Mouse (Mus musculus) CH12.LX (cell line): ENCODE measurements at regions not wholly inside any gene's neighbourhood (a gene's known extent, or its start where the extent isn't known, plus 50 kb on each side); places are given as distances from the start of the nearest gene placed in this dataset.

Source experiments
- DNase-seq: peaks from one replicate; pipeline ENCODE4 v3.0.0-alpha.2; 2013; ENCODE audit errors: extremely low read depth
- H3K27ac ChIP-seq: 2 replicates; pipeline ENCODE4 v1.5.1; 2012; ENCODE audit warnings: low read depth, mild to moderate bottlenecking, control low read depth, moderate library complexity; ENCODE audit not compliant: insufficient read depth
- H3K27me3 ChIP-seq: replicated peaks from 2 replicates; pipeline ENCODE3; 2012; ENCODE audit warnings: inconsistent platforms
- H3K36me3 ChIP-seq, 2 experiments: replicated peaks in 1 of 2; 2 replicates each; pipeline versions ENCODE3 to v1.6.1; 2012; ENCODE audit warnings: inconsistent platforms in 1 of 2, low read length in 1 of 2, mild to moderate bottlenecking in 1 of 2, mixed read lengths in 1 of 2, moderate library complexity in 1 of 2; ENCODE audit not compliant: control insufficient read depth in 1 of 2, insufficient read depth in 1 of 2
- H3K4me1 ChIP-seq, 2 experiments: 2 replicates each; pipeline ENCODE4 v1.6.1; 2012; ENCODE audit warnings: inconsistent platforms in 1 of 2, moderate library complexity in 1 of 2; ENCODE audit not compliant: insufficient read depth in 2 of 2, control insufficient read depth in 1 of 2
- H3K4me2 ChIP-seq: 2 replicates; pipeline ENCODE4 v1.6.1; 2012; ENCODE audit warnings: low read depth, mild to moderate bottlenecking, control low read depth; ENCODE audit not compliant: poor library complexity, insufficient read depth, severe bottlenecking
- H3K4me3 ChIP-seq, 3 experiments: fragments of 150-350 bp in 1 of 3; sonication (generic) in 1 of 3; replicated peaks in 1 of 3; 2 replicates each; pipeline versions ENCODE3 to v1.5.1; 2011 to 2012; ENCODE audit warnings: low read depth in 2 of 3, low read length in 2 of 3, mild to moderate bottlenecking in 2 of 3, moderate library complexity in 2 of 3, control low read depth in 1 of 3, improper control_type of control experiment in 1 of 3, inconsistent platforms in 1 of 3, mixed read lengths in 1 of 3; ENCODE audit not compliant: poor library complexity in 1 of 3
- H3K79me2 ChIP-seq: replicated peaks from 2 replicates; pipeline ENCODE4 v1.6.1; 2012; ENCODE audit warnings: mild to moderate bottlenecking, moderate library complexity; ENCODE audit not compliant: control insufficient read depth, poor library complexity, insufficient read depth, severe bottlenecking; ENCODE audit errors: extremely low read depth
- H3K9ac ChIP-seq: 2 replicates; pipeline ENCODE4 v1.6.1; 2012; ENCODE audit warnings: low read depth, mild to moderate bottlenecking, control low read depth, moderate library complexity; ENCODE audit not compliant: insufficient read depth
- H3K9me3 ChIP-seq: replicated peaks from 2 replicates; pipeline ENCODE3; 2012; ENCODE audit warnings: low read length, inconsistent platforms, mixed read lengths
- HCFC1 ChIP-seq: IDR thresholded peaks from 2 replicates; pipeline ENCODE4 v1.6.1; 2012; ENCODE audit warnings: low read depth, mild to moderate bottlenecking, inconsistent platforms, low read length, improper control_type of control experiment
- IRF4 ChIP-seq: IDR thresholded peaks from 2 replicates; pipeline ENCODE4 v1.6.1; 2014; ENCODE audit warnings: low read depth, mild to moderate bottlenecking, inconsistent platforms, low read length, improper control_type of control experiment
- MAFK ChIP-seq: IDR thresholded peaks from 2 replicates; pipeline ENCODE4 v1.6.1; 2011; ENCODE audit warnings: low read length, improper control_type of control experiment; ENCODE audit not compliant: insufficient replicate concordance
- MXI1 ChIP-seq: IDR thresholded peaks from 2 replicates; pipeline ENCODE4 v1.6.1; 2011; ENCODE audit warnings: mild to moderate bottlenecking, low read depth, low read length, improper control_type of control experiment
- NELFE ChIP-seq: IDR thresholded peaks from 2 replicates; pipeline ENCODE4 v1.6.1; 2011; ENCODE audit warnings: low read depth, low read length, improper control_type of control experiment
- NRF1 ChIP-seq: IDR thresholded peaks from 2 replicates; pipeline ENCODE4 v1.6.1; 2014; ENCODE audit warnings: low read depth, mild to moderate bottlenecking, inconsistent platforms, low read length, improper control_type of control experiment, moderate library complexity
- POLR2A ChIP-seq: IDR thresholded peaks from 2 replicates; pipeline ENCODE4 v1.6.1; 2011; ENCODE audit warnings: low read depth, mild to moderate bottlenecking, improper control_type of control experiment, low read length
- POLR2AphosphoS2 ChIP-seq: IDR thresholded peaks from 2 replicates; pipeline ENCODE4 v1.6.1; 2011; ENCODE audit warnings: low read depth, low read length, improper control_type of control experiment
- SMC3 ChIP-seq: IDR thresholded peaks from 2 replicates; pipeline ENCODE4 v1.6.1; 2011; ENCODE audit warnings: low read depth, low read length, improper control_type of control experiment
- TBP ChIP-seq: conservative IDR thresholded peaks from 2 replicates; pipeline ENCODE4 v1.6.1; 2011; ENCODE audit warnings: low read depth, low read length, improper control_type of control experiment
- USF1 ChIP-seq: IDR thresholded peaks from 2 replicates; pipeline ENCODE4 v1.6.1; 2014; ENCODE audit warnings: low read depth, mild to moderate bottlenecking, inconsistent platforms, low read length, improper control_type of control experiment
- ZC3H11A ChIP-seq: IDR thresholded peaks from 2 replicates; pipeline ENCODE4 v1.6.1; 2012; ENCODE audit warnings: low read depth, mild to moderate bottlenecking, inconsistent platforms, low read length, improper control_type of control experiment
- ZNF384 ChIP-seq: IDR thresholded peaks from 2 replicates; pipeline ENCODE4 v1.6.1; 2012; ENCODE audit warnings: low read depth, low read length, improper control_type of control experiment, inconsistent platforms
- dilution Hi-C: fragments of 300-500 bp; cut with MboI; formaldehyde crosslinking; loops from 2 replicates; pipeline ENCODE4 v1.14.3; 2020; ENCODE audit warnings: low sequenced_read_pairs; ENCODE audit not compliant: extremely low pct_unique_long_range_greater_than_20kb, extremely low pct_ligation_motif_present
- in situ Hi-C: fragments of 300-500 bp; cut with MboI; formaldehyde crosslinking; loops from 3 replicates; pipeline ENCODE4 v1.14.3; 2019; ENCODE audit warnings: low sequenced_read_pairs, low pct_ligation_motif_present, low pct_unique_long_range_greater_than_20kb, mixed read lengths

DNA sequence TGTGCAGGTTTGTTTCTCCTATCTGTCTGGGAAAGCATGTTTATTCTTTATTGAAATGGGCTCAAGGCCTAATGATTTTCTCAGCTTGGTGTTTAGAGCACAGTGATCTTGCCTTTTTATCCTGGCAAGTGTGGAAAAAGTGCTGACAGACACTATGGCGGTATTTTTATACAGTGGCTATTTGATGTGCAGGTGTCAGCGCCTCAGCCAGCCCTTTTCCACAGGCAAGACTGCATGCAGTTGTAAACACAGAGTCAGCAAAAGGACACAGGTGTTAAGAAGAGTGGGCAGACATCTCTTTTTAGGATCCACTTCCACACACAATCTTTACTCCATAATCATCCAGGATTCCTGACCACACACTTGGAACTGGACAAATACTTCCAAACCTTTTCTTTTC lies 88.9 kb upstream of the Sphkap start:
- H3K4me2 ChIP-seq: no peak overlapping the region
- H3K36me3 ChIP-seq: no peaks in the 10 kb centered on the region
- H3K9ac ChIP-seq: no peak overlapping the region
- no peak overlapping the region for H3K27ac ChIP-seq
- in situ Hi-C loops (no loop called here), dilution Hi-C loops (no loop called here)
- no peaks in the 10 kb centered on the region for H3K79me2 ChIP-seq
- DNase-seq: no peak
- TF ChIP-seq SMC3: no peak
- TF ChIP-seq NRF1: no peak
- TF ChIP-seq NELFE: no peak
- TF ChIP-seq USF1: no peak
- TF ChIP-seq ZC3H11A: no peak
- no peak for TF ChIP-seq POLR2A
- no peak for TF ChIP-seq POLR2AphosphoS2
- TF ChIP-seq IRF4: no peak
- TF ChIP-seq ZNF384: no peak
- no peaks in the 10 kb centered on the region for H3K9me3 ChIP-seq
- H3K27me3 ChIP-seq: no peaks in the 10 kb centered on the region
- no peaks in the 10 kb centered on the region for H3K4me1 ChIP-seq
- no peak overlapping the region for H3K4me3 ChIP-seq

DNA sequence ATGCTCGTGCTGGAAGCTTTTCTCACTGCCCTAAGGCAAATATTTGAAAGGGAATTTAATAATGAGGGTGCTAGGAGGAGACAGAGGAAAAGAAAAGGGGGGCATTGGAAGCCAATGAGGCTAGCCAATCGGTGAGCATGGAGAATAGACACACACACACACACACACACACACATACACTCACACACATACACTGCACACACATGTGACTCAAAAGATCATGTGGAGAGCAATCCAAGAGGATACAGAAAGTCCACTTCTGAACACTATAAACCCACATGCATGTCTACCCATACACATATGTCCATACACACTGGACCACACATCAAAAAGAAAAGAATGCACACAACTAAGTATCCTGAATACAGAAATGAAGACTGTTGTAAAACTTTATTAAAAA lies 88.4 kb upstream of the Sphkap start:
- no peaks in the 10 kb centered on the region for H3K4me1 ChIP-seq
- no peak overlapping the region for H3K27ac ChIP-seq
- H3K9me3 ChIP-seq: no peaks in the 10 kb centered on the region
- TF ChIP-seq USF1: no peak
- no peak for TF ChIP-seq HCFC1
- TF ChIP-seq MXI1: no peak
- TF ChIP-seq MAFK: no peak
- no peak for TF ChIP-seq ZC3H11A
- TF ChIP-seq TBP: no peak
- TF ChIP-seq, all 38 proteins: peak for 0
- Histone ChIP-seq H3K4me3 (no peak overlapping the region), H3K9ac (no peak overlapping the region), H3K4me2 (no peak overlapping the region), H3K79me2 (no peaks in the 10 kb centered on the region), H3K27me3 (no peaks in the 10 kb centered on the region), H3K36me3 (no peaks in the 10 kb centered on the region)
- in situ Hi-C loops: no loop called here
- dilution Hi-C loops: no loop called here
- no peak for DNase-seq

DNA sequence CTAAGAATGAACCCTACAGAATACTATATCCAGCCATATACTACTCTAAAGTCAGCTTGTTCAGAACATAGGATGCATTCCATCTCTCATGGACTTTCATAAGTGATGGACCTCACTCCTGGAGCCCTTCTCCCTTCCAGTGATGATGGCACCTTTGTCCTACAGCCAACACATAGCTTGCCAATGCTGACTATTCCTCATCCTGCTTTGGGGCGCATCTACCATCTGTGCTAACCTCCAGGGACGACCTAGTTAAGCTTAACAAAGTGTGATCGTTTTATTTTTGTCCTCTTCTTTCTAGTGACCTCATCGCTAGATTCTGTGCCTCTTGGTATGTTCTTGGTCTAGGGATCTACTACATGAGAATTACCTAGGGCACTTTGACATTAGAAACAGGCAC lies 87.0 kb upstream of the Sphkap start:
- no peak for TF ChIP-seq ZNF384
- no peak for TF ChIP-seq NRF1
- TF ChIP-seq NELFE: no peak
- TF ChIP-seq TBP: no peak
- no peaks in the 10 kb centered on the region for H3K9me3 ChIP-seq
- H3K9ac ChIP-seq: no peak overlapping the region
- no peak overlapping the region for H3K4me3 ChIP-seq
- in situ Hi-C loops (no loop called here), dilution Hi-C loops (no loop called here)
- H3K27ac ChIP-seq: no peak overlapping the region
- no peak for DNase-seq
- no peak overlapping the region for H3K4me2 ChIP-seq
- peaks cover 0 to 7% of the 10 kb centered on the region in 2 experiments; a peak in 2 of 4 replicates for H3K4me1 ChIP-seq
- no peaks in the 10 kb centered on the region for H3K79me2 ChIP-seq
- no peaks in the 10 kb centered on the region for H3K36me3 ChIP-seq
- H3K27me3 ChIP-seq: no peaks in the 10 kb centered on the region
